Mouse (Mus musculus) adrenal gland, adult 2 months (tissue): ENCODE measurements at regions not wholly inside any gene's neighbourhood (a gene's known extent, or its start where the extent isn't known, plus 50 kb on each side); places are given as distances from the start of the nearest gene placed in this dataset.

ENCODE experiments used
- DNase-seq: peaks from one replicate; pipeline ENCODE4 v3.0.0; 2021

DNA sequence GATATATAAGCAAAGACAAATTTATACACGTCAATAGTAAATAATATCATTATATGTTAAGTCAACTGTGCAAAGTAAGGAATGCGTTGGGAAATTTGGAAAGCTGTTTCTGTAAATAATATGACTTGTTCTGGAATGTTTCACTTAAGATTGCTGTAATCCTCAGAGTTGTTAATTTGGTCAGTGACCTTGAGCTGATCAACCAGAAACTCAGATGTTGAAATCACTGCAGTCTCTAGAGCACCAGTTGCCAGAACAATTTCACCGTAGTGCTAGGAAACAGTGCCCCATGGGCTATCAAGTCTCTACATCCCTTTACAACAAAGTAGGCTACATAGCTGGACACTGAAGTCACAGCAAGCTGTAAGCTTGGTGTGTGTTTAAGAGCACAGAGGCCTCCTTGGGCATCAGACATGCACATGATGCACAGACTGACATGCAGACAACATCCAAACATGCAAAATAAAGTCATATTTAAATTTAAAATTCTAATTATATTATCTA lies 212.6 kb downstream of the Pik3r1 start:
- peak; percentile 31 for DNase-seq

GRCm38 (mm10) chr13:101553131-101553549 lies 214.9 kb downstream of the Pik3r1 start:
- DNase-seq: no peak

DNA sequence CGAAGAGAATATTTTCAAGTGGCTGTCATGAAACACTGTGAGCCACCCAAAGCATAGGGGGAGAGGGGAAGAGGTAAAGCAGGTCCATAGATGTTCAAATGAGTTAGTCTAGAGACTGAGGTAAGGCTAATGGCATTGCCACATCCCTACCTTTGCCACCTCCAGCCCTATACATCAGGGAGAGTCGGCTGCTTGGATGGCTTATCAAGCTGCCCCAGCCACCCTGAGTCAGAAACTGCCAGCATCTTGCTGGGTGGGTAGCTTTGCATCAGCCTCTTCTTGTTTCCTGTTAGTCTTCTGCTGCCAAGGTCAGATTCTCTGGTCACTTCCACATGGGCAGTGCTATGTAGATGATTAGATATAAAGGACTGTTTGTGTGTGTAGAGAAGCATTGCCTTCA lies 215.6 kb downstream of the Pik3r1 start:
- no peak for DNase-seq

- no peak for DNase-seq
These were observed 216.9 kb downstream of the Pik3r1 start for GRCm38 (mm10) chr13:101551068-101551467.

- DNase-seq: no peak
These were observed 217.5 kb downstream of the Pik3r1 start for GRCm38 (mm10) chr13:101550526-101550925.

- no peak for DNase-seq
These were observed 220.1 kb downstream of the Pik3r1 start for GRCm38 (mm10) chr13:101547887-101548286.

DNA sequence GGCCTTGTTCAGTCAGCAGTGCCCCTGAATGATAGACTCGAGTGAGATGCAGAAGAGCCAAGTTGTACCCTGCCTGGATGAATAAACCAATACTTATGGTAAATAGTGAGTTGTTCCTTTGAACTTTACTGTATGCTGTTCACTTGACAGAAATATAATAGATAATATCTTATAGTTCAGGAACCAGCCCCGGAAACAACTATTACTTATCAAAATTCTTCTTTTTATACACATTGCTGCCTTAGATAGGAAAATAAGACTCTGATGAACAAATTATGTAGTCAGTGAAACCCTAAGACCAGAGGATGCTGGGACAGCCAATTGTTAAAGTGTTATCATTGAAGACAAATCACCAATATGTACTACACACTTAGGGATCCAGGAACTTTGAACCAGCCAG lies 220.7 kb downstream of the Pik3r1 start:
- DNase-seq: no peak

- DNase-seq: peak; percentile 31
These were observed 222.5 kb downstream of the Pik3r1 start for GRCm38 (mm10) chr13:101545344-101546181.

GRCm38 (mm10) chr13:101540391-101541191 lies 227.4 kb downstream of the Pik3r1 start:
- peak; percentile 9 for DNase-seq

GRCm38 (mm10) chr13:101538110-101538509 lies 229.9 kb downstream of the Pik3r1 start:
- DNase-seq: no peak

GRCm38 (mm10) chr13:101536019-101536418 lies 232.0 kb downstream of the Pik3r1 start:
- no peak for DNase-seq

- DNase-seq: no peak
These were observed 232.6 kb downstream of the Pik3r1 start for GRCm38 (mm10) chr13:101535331-101535866.

DNA sequence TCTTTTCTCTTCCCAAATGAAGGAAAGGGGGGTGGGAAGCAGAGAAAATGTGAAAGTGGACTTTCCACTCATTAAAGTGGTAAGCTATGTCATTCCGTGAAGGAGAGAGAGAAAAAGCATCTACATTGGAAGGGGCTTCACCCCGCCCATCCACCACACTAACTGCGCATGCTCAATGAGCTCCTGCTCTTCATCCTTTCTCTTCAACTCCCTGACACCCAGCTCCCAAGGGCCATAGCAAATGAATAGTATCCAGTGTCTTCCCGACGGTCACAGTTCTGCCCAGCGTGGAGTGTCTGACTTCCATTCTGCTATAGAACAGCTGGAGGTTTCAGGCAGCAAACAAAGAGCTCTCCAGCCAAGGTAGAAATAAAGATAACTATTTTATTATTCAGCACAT lies 233.5 kb downstream of the Pik3r1 start:
- no peak for DNase-seq

DNA sequence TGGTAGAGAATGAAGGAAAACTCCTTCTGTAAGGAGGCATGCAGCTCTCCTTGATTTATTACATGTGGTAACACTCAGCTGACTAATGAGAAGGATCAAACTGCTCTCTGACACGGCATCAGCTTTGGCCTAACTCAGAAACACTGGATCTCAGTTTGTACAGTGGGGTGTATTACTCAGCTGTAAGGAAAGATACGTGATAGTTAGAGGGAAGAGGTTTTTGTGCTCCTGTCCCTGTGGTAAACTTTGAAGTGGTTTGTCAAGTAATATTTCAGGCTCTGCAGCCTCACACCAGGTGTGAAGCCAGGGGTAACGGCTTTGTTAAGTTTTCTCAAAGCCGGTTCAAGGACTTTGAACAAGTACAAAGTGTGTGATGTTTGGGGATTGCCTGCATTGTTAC lies 235.1 kb downstream of the Pik3r1 start:
- DNase-seq: no peak

GRCm38 (mm10) chr13:101527691-101528090 lies 240.3 kb downstream of the Pik3r1 start:
- DNase-seq: no peak

GRCm38 (mm10) chr13:101524781-101525180 lies 243.2 kb downstream of the Pik3r1 start:
- DNase-seq: no peak

DNA sequence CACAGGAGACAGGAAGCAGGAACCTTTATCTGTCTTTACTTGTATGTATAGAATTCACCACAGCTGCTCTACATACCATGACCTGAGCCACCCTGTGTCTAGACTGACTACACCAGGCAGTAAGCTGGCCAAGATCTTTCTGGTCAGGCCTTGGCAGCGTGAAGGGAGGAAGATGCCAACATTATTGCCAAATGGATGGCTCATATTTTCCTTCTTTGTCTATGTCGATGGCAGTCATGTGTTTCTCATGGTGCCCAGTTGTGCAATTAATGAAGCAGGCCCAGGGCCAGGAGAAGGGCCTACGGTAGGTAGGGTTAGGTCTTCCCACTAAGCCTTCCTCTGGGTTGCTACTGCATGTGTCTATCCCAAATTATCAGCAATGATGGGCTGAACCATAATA lies 243.8 kb downstream of the Pik3r1 start:
- DNase-seq: peak; percentile 87

GRCm38 (mm10) chr13:101523492-101523891 lies 244.5 kb downstream of the Pik3r1 start:
- no peak for DNase-seq

DNA sequence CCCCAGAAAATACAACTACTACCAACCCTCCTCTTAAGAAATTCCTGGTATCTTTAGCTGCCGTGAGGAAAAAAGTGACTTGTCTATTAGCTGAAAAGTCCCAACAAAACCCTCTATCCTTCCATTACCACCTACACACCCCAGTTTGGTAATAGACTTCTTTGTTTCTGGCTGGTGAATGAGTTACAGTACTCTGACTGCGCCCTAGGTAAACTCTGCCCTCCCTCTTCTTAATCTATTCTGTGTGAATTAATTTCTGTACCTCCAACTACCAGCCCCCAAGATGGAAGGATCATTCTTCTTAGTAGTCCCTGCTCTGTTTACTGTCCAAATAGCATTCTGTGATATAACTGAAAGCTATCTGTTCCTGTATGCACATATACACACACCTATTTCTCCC lies 245.4 kb downstream of the Pik3r1 start:
- no peak for DNase-seq

DNA sequence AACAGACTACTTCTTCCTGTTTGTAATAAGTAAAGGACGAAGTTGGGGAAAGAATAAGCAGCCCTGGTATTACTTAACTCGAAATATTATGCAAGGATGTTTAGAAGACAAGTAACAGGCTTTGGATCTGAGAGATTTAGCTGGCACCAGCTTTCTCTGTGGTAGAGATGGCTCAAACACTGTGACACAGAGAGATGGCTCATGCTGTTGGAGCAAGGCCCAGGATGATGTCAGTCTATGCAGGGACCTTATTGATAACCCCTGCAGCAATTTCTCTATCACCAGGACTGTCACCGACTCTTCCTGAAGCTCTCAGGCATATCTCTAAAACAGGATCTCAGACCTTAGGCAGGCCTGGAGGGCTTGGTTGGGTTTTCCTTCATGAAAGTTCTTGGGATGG lies 254.7 kb downstream of the Pik3r1 start:
- peak; percentile 89 for DNase-seq

DNA sequence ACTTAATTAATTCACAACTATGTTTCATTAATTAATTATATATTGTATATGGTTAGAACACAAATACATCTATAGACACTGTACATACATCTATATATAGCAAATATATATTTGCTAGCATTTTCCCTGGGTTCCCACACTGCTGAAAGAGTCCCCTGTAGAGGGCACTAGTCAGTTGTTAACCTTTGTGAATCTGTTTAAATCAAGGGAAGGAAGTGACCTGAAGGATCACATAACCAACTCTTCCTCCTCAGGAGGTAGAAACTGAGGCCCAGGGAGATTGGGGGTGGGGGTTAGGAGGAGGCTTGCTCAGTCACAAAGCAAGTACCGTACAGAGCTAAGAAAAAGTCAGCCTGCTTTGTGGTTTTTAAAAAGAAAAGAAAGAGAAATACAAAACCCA lies 258.1 kb downstream of the Pik3r1 start:
- peak; percentile 28 for DNase-seq

- no peak for DNase-seq
These were observed 259.7 kb downstream of the Pik3r1 start for GRCm38 (mm10) chr13:101508331-101508730.

- DNase-seq: no peak
These were observed 261.3 kb downstream of the Pik3r1 start for GRCm38 (mm10) chr13:101506696-101507095.
